Comparison of ENCODE assay signal across 14 mouse cellular contexts in the genomic region with DNA sequence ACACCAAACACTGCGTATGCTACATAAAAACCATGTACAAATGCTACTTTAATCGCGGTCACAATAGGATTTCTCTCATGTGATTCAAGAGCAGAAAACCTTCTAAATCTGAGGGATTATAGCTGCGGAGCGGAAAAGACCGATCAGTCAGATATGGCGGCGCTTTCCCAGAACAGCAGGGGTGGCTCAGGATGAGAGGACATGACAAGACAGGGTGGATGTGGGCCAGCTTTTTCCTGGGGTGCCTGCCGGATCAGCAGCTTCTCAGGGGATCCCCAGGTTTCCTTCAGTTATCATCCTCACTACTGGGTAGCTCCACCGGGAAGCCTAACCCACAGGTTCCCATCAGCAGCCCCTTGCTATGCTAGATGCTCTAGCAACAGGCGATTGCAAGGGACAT.
DNase-seq lines count a peak whose midpoint lies in the region; ATAC-seq and TF ChIP-seq lines count a peak whose summit lies in the region.
"Had no signal": no experiment of that assay in that cellular context is flagged by ENCODE, and none has a peak within 500 bp of the region (broad histone marks: within the 10 kb centered on the region; RNA-seq: fewer than 3 reads in every experiment).

No protein-coding gene starts in this region.

- no peak for TF ChIP-seq CTCF in lung, embryonic 14.5 days (IDR thresholded peaks at IDR 0.05; ENCODE audit: low read depth)
- TF ChIP-seq CTCF in E14TG2a.4 (conservative IDR thresholded peaks at IDR 0.05; ENCODE audit: low read length), result no peak

- intact Hi-C loops in heart, postnatal 14 days (cut with DNase I), result no loop called here

- 69% methylated on average over 11 of the region's 11 CpGs for WGBS in heart, embryonic 13.5 days
- WGBS in lung, embryonic 14.5 days, result 45% methylated on average over 11 of the region's 11 CpGs
- 87% methylated on average over 11 of the region's 11 CpGs for WGBS in limb, embryonic 10.5 days

- peaks cover 14% of the 10 kb centered on the region for H3K4me1 ChIP-seq in heart, embryonic 13.5 days
- peaks cover 10% of the 10 kb centered on the region; the same call in 1 of the 2 replicates for H3K4me1 ChIP-seq in lung, embryonic 14.5 days (ENCODE audit: insufficient read depth)
- peaks cover 52% of the 10 kb centered on the region for H3K4me1 ChIP-seq in E14TG2a.4 (replicated peaks; ENCODE audit: low read depth, low read length)
- H3K4me1 ChIP-seq in limb, embryonic 10.5 days, result peaks cover 9% of the 10 kb centered on the region
- H3K4me1 ChIP-seq: midbrain, embryonic 12.5 days had no signal

- H3K4me2 ChIP-seq in heart, embryonic 13.5 days, result no peak overlapping the region
- peak overlapping the region; percentile 20; the same call in 1 of the 2 replicates for H3K4me2 ChIP-seq in lung, embryonic 14.5 days
- H3K4me2 ChIP-seq: midbrain, embryonic 12.5 days; neural tube, embryonic 15.5 days had no signal

- 0 out of 2 replicates have a peak overlapping the region, but pooled peaks have one; percentile 33 for H3K9ac ChIP-seq in heart, embryonic 13.5 days
- H3K9ac ChIP-seq in lung, embryonic 14.5 days, result no peak overlapping the region
- H3K9ac ChIP-seq: midbrain, embryonic 12.5 days; neural tube, embryonic 15.5 days had no signal

- H3K27ac ChIP-seq in heart, embryonic 13.5 days (replicated peaks), result peak overlapping the region; percentile 17; the same call in 1 of the 2 replicates
- H3K27ac ChIP-seq in lung, embryonic 14.5 days (ENCODE audit: low read depth), result no peak overlapping the region
- H3K27ac ChIP-seq in limb, embryonic 10.5 days, result peak overlapping the region; percentile 56; the same call in 1 of the 2 replicates
- H3K27ac ChIP-seq: midbrain, embryonic 12.5 days; neural tube, embryonic 15.5 days had no signal

- DNase-seq in heart, postnatal 14 days, result no peak
- DNase-seq in lung, embryonic 14.5 days, result peak; percentile 54
- no peak for DNase-seq in lung, postnatal 36 days
- DNase-seq in limb, embryonic 10.5 days (ENCODE audit: low spot score), result no peak
- DNase-seq in adrenal gland, adult (ENCODE audit: inconsistent age in 2 of 2, low spot score in 1 of 2), result no peak
- DNase-seq in right cerebral cortex, postnatal 10 days (ENCODE audit: low spot score in 2 of 2), result no peak
- DNase-seq: cerebellum, adult 11-12 months; thymus, adult 2 months had no signal

- H3K36me3 ChIP-seq in heart, embryonic 13.5 days, result no peaks in the 10 kb centered on the region
- no peaks in the 10 kb centered on the region for H3K36me3 ChIP-seq in lung, embryonic 14.5 days (ENCODE audit: insufficient read depth)
- H3K36me3 ChIP-seq in E14TG2a.4 (ENCODE audit: insufficient read depth, low read length), result no peaks in the 10 kb centered on the region
- H3K36me3 ChIP-seq in limb, embryonic 10.5 days, result no peaks in the 10 kb centered on the region
- H3K36me3 ChIP-seq: midbrain, embryonic 12.5 days; neural tube, embryonic 15.5 days had no signal

- no peak for ATAC-seq in heart, embryonic 13.5 days (ENCODE audit: extremely low read depth, insufficient number of reproducible peaks, low FRiP score, low TSS enrichment)
- peak; percentile 53 for ATAC-seq in lung, embryonic 14.5 days (ENCODE audit: insufficient read depth)
- ATAC-seq: inflammation-experienced regulatory T-cells, adult 6 months had no signal

- no peaks in the 10 kb centered on the region for H3K9me3 ChIP-seq in heart, embryonic 13.5 days
- H3K9me3 ChIP-seq in lung, embryonic 14.5 days (ENCODE audit: low read depth, low read length), result no peaks in the 10 kb centered on the region
- H3K9me3 ChIP-seq in E14TG2a.4 (ENCODE audit: low read length), result no peaks in the 10 kb centered on the region
- no peaks in the 10 kb centered on the region for H3K9me3 ChIP-seq in limb, embryonic 10.5 days (replicated peaks)
- H3K9me3 ChIP-seq: midbrain, embryonic 12.5 days; neural tube, embryonic 15.5 days had no signal

- no peaks in the 10 kb centered on the region for H3K27me3 ChIP-seq in heart, embryonic 13.5 days (replicated peaks)
- H3K27me3 ChIP-seq in lung, embryonic 14.5 days (ENCODE audit: insufficient read depth, low read length), result no peaks in the 10 kb centered on the region
- no peaks in the 10 kb centered on the region for H3K27me3 ChIP-seq in E14TG2a.4 (ENCODE audit: insufficient read depth, low read length)
- no peaks in the 10 kb centered on the region for H3K27me3 ChIP-seq in limb, embryonic 10.5 days (ENCODE audit: low read depth, poor library complexity, severe bottlenecking)
- H3K27me3 ChIP-seq: midbrain, embryonic 12.5 days; neural tube, embryonic 15.5 days had no signal

- H3K4me3 ChIP-seq in heart, embryonic 13.5 days, result no peak overlapping the region
- H3K4me3 ChIP-seq in lung, embryonic 14.5 days (ENCODE audit: low read depth, low read length), result no peak overlapping the region
- 0 out of 2 replicates have a peak overlapping the region, but pooled peaks have one; percentile 24 for H3K4me3 ChIP-seq in E14TG2a.4 (replicated peaks; ENCODE audit: low read length)
- no peak overlapping the region for H3K4me3 ChIP-seq in limb, embryonic 10.5 days
- H3K4me3 ChIP-seq: midbrain, embryonic 12.5 days; myocyte; neural tube, embryonic 15.5 days had no signal
